Mouse (Mus musculus) cerebellum, adult 8-10 months (tissue): ENCODE results near the gene Bcas3.

Source experiments
- DNase-seq: peaks from one replicate; pipeline ENCODE4 v3.0.0; 2022

Bcas3 gene

GRCm38 (mm10) chr11:85835001-85835752, 482.2 kb downstream of the Bcas3 start:
- no peak for DNase-seq

DNA sequence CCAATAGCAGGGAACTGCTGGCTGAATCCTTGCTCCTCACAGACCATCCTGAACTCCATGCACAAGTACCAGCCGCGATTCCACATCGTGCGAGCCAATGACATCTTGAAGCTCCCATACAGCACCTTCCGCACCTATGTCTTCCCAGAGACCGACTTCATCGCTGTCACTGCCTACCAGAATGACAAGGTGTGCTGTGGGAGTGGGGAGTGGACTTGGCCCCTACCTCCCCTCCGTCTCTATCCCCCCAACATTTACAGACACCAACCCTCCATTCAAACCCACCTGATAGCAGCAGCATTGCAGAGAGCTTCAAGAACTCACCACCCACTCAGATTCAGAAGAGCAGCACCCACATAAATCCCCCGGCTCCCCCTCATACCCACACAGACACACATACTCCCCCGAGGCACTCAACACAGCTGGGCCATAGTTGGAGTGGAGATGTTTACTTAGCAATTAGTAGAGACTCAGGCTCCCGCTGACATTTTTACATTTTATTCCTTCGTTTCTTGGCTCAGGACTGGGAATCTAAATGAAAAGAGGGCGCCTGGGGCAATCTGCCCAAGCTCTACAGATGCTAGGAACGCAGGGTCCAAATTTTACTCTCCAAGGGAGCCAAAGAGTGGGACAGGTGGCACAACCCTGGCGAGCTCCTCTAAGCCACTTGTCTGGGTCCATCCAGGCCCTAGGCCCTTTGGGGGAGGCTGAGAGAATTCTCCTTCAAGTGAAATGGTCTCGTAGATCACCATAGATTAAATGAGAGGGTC, 483.0 kb downstream of the Bcas3 start:
- DNase-seq = no peak

DNA sequence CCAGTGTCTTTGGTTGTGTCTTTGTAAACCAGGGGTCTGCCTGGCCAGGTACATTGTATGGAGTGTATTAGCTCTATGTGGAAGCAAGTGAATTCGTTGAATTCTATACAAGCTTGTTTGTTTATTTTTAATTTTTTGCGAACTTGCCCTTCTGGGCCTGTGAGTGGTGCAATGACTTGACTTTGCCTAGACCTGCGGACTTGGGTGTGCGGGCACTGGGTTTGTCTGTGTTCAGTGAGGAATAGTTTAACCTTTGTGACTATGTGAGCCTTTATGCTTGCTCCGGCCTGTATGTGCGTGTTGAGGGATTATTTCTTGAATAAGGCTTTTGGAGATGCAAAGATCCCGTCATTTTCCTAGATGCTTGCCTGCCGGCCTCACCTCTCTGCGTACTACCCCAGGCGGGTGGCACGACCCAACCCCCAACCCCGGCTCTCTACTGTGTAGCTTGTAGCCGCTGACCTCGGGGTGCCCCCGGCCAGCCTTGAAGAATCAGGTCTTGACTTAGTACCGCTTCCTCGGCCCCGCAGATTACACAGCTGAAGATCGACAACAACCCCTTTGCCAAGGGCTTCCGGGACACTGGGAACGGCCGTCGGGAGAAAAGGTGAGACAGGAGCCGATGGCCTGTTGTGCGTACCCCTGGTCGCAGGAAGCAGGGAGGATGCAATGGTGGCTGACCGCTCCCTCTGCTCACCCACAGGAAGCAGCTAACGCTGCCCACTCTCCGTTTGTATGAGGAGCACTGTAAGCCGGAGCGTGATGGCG, 483.7 kb downstream of the Bcas3 start:
- DNase-seq = peak; percentile 7

DNA sequence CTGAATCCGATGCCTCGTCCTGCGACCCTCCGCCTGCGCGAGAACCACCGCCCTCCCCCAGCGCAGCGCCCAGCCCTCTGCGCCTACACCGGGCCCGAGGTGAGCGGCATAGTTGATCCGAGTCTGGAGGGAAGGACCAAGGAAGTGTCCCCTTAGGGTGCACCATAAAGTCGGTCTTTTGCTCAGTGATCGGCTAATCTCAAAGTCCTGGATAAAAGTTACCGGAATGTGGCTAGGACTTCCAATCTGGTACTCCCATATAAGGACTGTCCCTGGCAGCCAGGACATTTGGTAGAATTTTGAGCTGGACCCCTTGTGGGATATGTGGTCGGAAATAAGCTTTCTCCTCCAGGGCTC, 484.3 kb downstream of the Bcas3 start:
- no peak for DNase-seq

- peak; percentile 8 for DNase-seq
These were observed 484.9 kb downstream of the Bcas3 start for GRCm38 (mm10) chr11:85837648-85838423.

DNA sequence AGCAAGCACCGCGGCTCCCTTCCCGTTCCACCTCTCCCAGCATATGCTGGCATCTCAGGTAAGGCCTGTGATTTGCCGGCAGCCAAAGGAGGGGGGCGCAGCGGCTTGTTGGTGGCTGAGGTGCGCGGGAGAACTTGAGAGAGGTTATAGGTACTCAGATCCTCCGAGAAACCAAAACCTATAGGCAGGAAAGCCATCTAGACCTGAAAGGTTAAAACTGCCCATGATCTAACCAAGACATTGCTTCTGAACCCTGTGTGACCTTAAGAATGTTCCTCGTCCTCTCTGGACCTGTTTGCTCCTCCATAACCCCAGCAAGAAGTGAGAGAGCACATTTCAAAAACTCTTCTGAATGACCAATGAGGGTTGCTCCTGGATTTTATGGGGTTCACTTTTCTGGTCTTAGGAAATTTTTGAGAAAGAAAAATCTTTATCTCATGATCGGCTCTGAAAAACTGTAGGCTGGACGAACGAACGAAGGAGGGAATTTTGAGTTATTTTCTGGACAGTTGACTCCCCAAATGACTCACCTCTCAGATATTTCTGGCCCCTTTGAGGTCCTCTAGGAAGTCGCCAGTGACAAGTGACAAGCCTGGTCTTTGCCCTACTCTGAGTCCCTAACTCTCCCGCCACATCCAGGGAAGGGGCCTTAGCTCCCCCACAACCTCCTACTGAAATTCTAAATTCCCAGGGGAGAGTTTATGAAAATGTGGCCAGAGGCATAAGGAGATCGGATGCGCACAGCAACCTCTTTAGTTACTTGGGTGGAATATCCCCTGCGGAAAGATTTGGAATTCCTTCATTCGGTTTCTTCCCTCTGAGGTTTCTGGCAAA, 485.7 kb downstream of the Bcas3 start:
- peak; percentile 15 for DNase-seq

DNA sequence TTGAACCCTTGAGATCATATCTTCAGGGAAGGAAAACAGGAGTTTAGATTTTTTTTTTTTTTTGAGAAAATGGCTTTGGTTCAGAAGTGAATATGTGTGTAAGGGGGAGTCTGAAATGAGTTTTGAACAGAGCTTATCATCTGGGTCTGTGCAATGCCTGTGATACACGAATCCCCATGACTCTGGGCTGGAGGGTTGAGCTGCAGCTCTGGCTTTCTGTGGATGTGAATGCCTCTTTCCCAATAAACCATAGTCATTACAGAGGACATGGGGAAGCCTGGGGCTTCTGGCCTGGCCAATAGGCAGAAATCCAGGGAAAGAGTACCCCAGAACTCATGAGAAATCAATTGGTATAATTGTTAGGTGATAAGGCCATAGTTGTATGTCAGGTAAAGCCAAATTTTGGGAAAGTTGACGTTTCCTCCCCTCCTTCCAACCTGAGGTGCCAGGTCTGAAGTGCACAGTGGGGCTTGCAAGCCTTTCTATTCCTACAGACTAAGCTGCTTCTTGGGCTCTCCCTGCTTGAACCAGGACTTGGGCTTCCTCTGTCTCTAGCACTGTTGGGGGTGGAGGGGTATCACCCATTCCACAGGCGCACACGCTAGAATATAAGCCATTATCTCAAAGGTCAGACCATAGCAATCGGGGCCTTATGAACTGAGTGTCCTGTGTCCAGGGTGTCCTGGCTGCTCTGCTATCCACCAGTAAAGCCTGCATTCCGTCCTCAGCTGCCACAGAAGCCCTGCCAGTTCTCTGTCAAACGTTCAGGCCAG, 486.5 kb downstream of the Bcas3 start:
- DNase-seq = no peak

DNA sequence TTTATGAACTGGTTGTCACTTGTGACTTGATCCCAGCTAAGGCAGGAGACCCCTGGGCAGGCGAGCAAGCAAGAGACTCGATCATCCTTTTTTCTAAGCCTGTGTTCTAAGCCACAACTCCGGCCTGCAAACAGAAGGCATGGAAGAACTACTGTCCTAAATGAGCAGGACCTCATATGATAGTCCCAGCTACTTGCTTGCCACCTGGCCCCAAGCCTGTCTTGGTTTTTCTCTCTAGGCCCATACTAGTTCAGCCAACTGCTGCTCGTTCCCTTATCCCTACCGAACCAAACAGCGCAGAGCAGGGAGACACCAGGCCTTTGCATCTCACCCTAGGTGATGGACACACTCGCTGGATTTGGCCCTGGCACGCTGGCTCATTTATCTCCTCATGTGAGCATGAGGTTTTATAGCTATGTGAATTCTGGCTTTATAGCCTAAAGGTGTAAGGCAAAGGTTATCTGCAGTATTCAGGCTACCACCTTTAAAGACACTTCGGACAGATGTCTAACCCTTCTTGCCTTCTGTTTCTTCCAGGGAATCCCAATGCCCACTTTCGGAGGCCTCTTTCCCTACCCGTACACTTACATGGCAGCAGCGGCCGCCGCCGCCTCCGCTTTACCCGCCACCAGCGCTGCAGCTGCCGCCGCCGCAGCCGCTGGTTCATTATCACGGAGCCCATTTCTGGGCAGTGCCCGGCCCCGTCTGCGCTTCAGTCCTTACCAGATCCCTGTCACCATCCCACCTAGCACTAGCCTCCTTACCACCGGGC, 487.2 kb downstream of the Bcas3 start:
- DNase-seq = no peak

DNA sequence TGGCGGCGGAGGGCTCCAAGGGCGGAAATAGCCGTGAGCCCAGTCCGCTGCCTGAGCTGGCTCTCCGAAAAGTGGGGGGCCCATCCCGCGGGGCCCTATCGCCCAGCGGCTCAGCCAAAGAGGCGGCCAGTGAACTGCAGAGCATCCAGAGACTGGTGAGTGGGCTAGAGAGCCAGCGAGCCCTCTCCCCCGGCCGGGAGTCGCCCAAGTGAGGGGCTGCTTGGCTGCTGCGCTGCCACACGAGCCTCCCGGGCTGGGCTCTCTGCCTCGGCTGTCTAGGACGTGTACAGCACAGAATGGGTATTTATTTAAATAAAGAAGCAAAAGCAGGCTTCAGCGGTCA, 487.8 kb downstream of the Bcas3 start:
- no peak for DNase-seq

DNA sequence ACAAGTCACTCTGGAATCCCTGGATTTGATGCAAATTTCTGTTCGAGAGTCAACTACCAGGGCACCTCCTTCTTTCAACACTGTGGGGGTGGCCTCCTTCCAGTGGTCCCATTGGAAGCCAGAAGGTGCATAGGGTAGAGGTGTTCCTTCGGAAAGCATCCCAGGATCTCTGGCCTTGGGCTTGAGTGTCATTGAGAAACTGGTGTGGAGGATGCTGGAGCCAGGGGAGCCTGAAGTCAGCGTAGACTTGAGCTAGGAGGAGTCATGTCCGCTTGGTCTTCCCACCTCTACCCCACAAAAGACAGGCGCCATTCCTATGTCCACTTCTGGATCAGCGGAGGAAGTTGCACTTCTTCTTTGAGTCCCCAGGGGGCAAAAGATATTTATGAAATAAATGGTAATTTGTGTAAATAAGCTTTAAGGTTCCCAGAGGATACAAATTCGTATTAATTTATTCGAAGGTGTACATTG, 488.3 kb downstream of the Bcas3 start:
- DNase-seq = peak; percentile 11

DNA sequence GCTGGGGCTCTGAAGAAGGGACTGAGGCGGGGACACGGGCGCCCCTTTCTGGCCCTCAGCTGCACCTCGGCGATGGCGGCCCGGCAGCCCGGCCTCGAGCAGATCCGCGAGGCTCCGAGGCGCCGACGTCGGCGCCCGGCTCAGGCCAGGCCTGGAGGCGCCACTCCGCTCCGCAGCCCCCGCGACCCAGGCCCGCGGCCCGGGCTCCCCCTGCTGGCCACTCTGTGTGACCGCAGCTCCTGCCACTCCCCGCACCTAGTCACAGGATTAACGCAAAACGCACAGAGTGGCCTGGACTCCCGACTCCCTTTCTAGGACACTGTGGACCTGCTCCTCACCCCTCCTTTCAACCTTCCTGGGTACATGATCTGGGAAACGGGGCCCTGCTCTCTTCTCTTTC, 489.0 kb downstream of the Bcas3 start:
- peak; percentile 21 for DNase-seq

GRCm38 (mm10) chr11:85842596-85843346, 489.8 kb downstream of the Bcas3 start:
- no peak for DNase-seq

DNA sequence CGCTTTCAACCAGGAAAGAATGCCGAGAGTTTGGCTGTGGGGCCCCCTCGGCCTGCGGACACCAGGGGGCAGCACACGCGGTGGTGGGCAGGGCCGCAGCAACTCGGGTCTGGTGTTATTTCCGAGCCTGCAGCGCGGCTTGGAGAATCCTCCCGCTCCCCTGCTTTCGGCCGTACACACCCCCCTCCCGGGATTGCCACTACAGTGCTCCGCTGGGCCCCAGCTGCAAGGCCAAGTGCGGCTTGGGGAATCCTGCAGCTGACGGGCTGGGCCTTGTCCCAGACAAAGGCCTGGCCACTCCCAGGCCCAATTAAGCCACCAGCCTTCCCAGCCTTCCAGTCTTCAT, 490.4 kb downstream of the Bcas3 start:
- DNase-seq = peak; percentile 28

DNA sequence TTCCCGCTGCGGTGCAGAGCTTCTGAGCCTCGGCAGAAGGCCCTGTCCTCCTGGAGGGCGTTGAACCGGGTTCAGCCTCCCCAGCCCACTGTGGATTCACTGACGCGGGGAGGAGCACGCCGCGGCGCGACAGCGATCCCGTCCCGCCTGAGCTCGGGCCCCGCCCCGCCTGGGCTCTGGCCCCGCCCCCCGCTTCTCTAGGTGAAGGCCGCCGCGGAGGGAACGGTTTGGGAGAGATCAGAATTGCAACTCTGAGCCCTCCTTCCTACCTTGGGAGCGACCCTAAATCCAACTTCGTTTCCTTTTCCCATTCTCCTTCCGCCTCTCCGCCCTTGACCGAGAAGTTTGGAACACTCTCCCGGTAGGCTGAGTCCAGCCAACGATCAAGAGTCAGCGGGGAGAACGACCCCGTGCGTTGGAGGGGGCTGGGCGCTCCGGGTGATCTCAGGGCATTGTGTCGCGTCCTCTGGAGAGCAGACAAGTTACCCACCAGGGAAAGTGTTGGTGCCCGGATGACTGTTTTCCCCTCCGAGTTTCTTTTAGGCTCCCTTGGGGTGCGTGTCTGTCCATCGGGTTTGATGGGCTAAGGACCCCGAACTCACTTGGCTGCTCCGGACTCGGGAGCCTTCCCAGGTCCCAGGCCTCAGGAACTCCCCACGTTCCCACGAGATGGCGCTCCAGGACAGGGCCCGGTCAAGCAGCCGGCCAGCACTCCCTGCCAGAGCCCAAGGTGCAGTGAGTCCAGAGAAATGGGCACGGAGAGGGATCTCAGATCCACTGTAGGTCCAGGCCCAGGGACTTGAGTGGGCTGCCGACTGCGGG, 491.4 kb downstream of the Bcas3 start:
- DNase-seq = peak; percentile 69

GRCm38 (mm10) chr11:85844971-85845370, 492.0 kb downstream of the Bcas3 start:
- DNase-seq = no peak

DNA sequence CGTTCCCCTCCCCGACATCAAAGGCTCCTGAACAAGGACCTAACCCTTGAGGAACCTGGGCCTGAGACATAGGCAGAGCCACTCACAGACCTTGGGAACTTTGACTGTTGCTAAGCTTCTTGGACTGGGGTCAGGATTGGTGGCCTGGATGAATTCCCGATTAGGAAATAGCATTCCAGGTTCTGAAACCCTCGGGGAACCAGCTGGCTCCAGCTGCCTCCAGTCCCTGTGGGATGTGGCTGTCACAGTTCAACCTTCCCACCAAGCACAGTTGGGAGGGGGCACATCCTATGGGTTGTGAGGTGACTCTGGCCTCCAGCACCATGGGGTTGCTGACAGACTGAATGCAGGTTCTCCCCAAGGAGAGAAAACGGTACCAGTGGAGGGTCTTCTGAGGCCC, 493.0 kb downstream of the Bcas3 start:
- no peak for DNase-seq

DNA sequence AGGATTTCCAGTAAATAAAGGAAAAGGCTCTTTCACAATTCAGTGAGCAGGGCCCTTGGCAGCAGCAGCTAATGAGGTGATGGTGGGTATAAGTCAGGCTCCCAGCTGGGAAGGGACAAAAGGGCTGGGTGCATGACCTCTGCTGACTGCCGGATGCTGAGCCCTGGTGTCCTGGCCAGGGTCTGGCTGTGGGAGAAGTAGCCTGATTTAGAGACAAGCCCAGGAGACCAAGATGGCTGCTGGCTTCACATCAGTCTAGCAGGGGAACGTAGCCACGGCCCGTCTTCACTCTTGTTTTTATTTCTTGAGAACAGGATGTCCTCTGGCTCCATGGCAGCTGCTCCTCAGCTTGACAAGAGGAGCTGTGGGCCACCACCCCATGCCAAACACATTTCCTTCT, 493.5 kb downstream of the Bcas3 start:
- DNase-seq = no peak

GRCm38 (mm10) chr11:85849037-85849436, 496.1 kb downstream of the Bcas3 start:
- peak; percentile 40 for DNase-seq

DNA sequence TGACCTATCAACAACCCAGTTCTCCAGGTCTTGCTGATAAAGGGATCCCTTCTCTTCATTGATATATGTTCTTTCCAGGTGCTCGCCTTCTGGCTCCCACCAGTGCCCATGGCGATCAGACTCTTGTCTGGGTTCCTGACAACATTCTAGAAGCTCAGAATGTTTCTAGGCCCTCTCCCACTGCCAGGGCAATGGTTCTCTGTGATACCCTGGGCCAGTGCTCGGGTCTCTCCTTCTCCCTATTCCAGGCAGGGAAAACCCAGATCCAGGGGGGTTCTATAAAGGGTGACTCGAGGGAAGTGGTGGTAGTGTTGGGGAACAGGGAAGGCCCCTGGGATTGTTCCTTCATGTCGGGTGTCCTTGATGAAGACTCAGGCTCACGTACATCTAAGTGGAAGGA, 497.3 kb downstream of the Bcas3 start, which contains the start of gene Gm11444:
Gene Gm11444 (minus strand): TSS at position 101 of the 400 bp plus-strand sequence.
- no peak for DNase-seq
